Mouse (Mus musculus): Measurements from ENCODE around the gene Csad.
"Not testable (repeated sequence)": the region's sequence is repeated elsewhere in the genome, so short reads cannot be mapped to it uniquely, and the experiment has no call there.

The Csad gene

GRCm38 (mm10) chr15:102173581-102173980 is 30.9 kb downstream of the Csad start:
- no peak for DNase-seq (ENCODE audit: low read depth, low spot score)
- Histone ChIP-seq H3K27me3 (ENCODE audit: control insufficient read depth, insufficient read depth, low read length, poor library complexity, severe bottlenecking) (no peaks in the 10 kb centered on the region), H3K36me3 (ENCODE audit: control insufficient read depth, insufficient read depth, low read length, poor library complexity, severe bottlenecking) (no peaks in the 10 kb centered on the region)

GRCm38 (mm10) chr15:102169064-102169463 is 35.5 kb downstream of the Csad start:
- Histone ChIP-seq H3K36me3 (ENCODE audit: control insufficient read depth, insufficient read depth, low read length, poor library complexity, severe bottlenecking) (no peaks in the 10 kb centered on the region), H3K27me3 (ENCODE audit: control insufficient read depth, insufficient read depth, low read length, poor library complexity, severe bottlenecking) (no peaks in the 10 kb centered on the region)
- DNase-seq (ENCODE audit: low read depth, low spot score) = no peak

GRCm38 (mm10) chr15:102167620-102168021 is 36.9 kb downstream of the Csad start:
- H3K27me3 ChIP-seq (ENCODE audit: control insufficient read depth, insufficient read depth, low read length, poor library complexity, severe bottlenecking) = no peaks in the 10 kb centered on the region
- H3K36me3 ChIP-seq (ENCODE audit: control insufficient read depth, insufficient read depth, low read length, poor library complexity, severe bottlenecking) = no peaks in the 10 kb centered on the region
- DNase-seq (ENCODE audit: low read depth, low spot score) = no peak

GRCm38 (mm10) chr15:102165468-102166100 is 38.9 kb downstream of the Csad start:
- Histone ChIP-seq H3K27me3 (ENCODE audit: control insufficient read depth, insufficient read depth, low read length, poor library complexity, severe bottlenecking) (no peaks in the 10 kb centered on the region), H3K36me3 (ENCODE audit: control insufficient read depth, insufficient read depth, low read length, poor library complexity, severe bottlenecking) (no peaks in the 10 kb centered on the region)
- DNase-seq (ENCODE audit: low read depth, low spot score) = no peak

GRCm38 (mm10) chr15:102163900-102164693 is 40.4 kb downstream of the Csad start:
- no peak for DNase-seq (ENCODE audit: low read depth, low spot score)
- H3K36me3 ChIP-seq (ENCODE audit: control insufficient read depth, insufficient read depth, low read length, poor library complexity, severe bottlenecking) = no peaks in the 10 kb centered on the region
- H3K27me3 ChIP-seq (ENCODE audit: control insufficient read depth, insufficient read depth, low read length, poor library complexity, severe bottlenecking) = no peaks in the 10 kb centered on the region

GRCm38 (mm10) chr15:102160415-102161060 is 44.0 kb downstream of the Csad start:
- Histone ChIP-seq H3K27me3 (ENCODE audit: control insufficient read depth, insufficient read depth, low read length, poor library complexity, severe bottlenecking) (no peaks in the 10 kb centered on the region), H3K36me3 (ENCODE audit: control insufficient read depth, insufficient read depth, low read length, poor library complexity, severe bottlenecking) (no peaks in the 10 kb centered on the region)
- DNase-seq (ENCODE audit: low read depth, low spot score) = no peak

- H3K36me3 ChIP-seq (ENCODE audit: control insufficient read depth, insufficient read depth, low read length, poor library complexity, severe bottlenecking) = no peaks in the 10 kb centered on the region
- no peak for DNase-seq (ENCODE audit: low read depth, low spot score)
- no peaks in the 10 kb centered on the region for H3K27me3 ChIP-seq (ENCODE audit: control insufficient read depth, insufficient read depth, low read length, poor library complexity, severe bottlenecking)
These were observed 47.7 kb downstream of the Csad start for GRCm38 (mm10) chr15:102156836-102157235.

GRCm38 (mm10) chr15:102155006-102155405 is 49.5 kb downstream of the Csad start:
- not testable (repeated sequence) for H3K36me3 ChIP-seq (ENCODE audit: control insufficient read depth, insufficient read depth, low read length, poor library complexity, severe bottlenecking); DNase-seq (ENCODE audit: low read depth, low spot score); H3K27me3 ChIP-seq (ENCODE audit: control insufficient read depth, insufficient read depth, low read length, poor library complexity, severe bottlenecking)

GRCm38 (mm10) chr15:102152646-102153045 is 51.9 kb downstream of the Csad start:
- no peaks in the 10 kb centered on the region for H3K27me3 ChIP-seq (ENCODE audit: control insufficient read depth, insufficient read depth, low read length, poor library complexity, severe bottlenecking)
- no peaks in the 10 kb centered on the region for H3K36me3 ChIP-seq (ENCODE audit: control insufficient read depth, insufficient read depth, low read length, poor library complexity, severe bottlenecking)
- no peak for DNase-seq (ENCODE audit: low read depth, low spot score)

GRCm38 (mm10) chr15:102150301-102151135 is 54.0 kb downstream of the Csad start, which contains the start of gene Soat2:
TSS of gene Soat2 (plus strand) at chr15:102150526.
- DNase-seq (ENCODE audit: low read depth, low spot score) = no peak
- H3K27me3 ChIP-seq (ENCODE audit: control insufficient read depth, insufficient read depth, low read length, poor library complexity, severe bottlenecking) = no peaks in the 10 kb centered on the region
- H3K36me3 ChIP-seq (ENCODE audit: control insufficient read depth, insufficient read depth, low read length, poor library complexity, severe bottlenecking) = no peaks in the 10 kb centered on the region

- H3K27me3 ChIP-seq (ENCODE audit: control insufficient read depth, insufficient read depth, low read length, poor library complexity, severe bottlenecking) = 0 out of 2 replicates have a peak, but pooled peaks cover 1% of the 10 kb centered on the region
- H3K36me3 ChIP-seq (ENCODE audit: control insufficient read depth, insufficient read depth, low read length, poor library complexity, severe bottlenecking) = no peaks in the 10 kb centered on the region
- DNase-seq (ENCODE audit: low read depth, low spot score) = no peak
These were observed 55.0 kb downstream of the Csad start for GRCm38 (mm10) chr15:102149561-102149960.

- no peaks in the 10 kb centered on the region for H3K36me3 ChIP-seq (ENCODE audit: control insufficient read depth, insufficient read depth, low read length, poor library complexity, severe bottlenecking)
- H3K27me3 ChIP-seq (ENCODE audit: control insufficient read depth, insufficient read depth, low read length, poor library complexity, severe bottlenecking) = 0 out of 2 replicates have a peak, but pooled peaks cover 1% of the 10 kb centered on the region
- no peak for DNase-seq (ENCODE audit: low read depth, low spot score)
These were observed 56.7 kb downstream of the Csad start for GRCm38 (mm10) chr15:102147674-102148402.

- Histone ChIP-seq H3K27me3 (ENCODE audit: control insufficient read depth, insufficient read depth, low read length, poor library complexity, severe bottlenecking) (0 out of 2 replicates have a peak, but pooled peaks cover 1% of the 10 kb centered on the region), H3K36me3 (ENCODE audit: control insufficient read depth, insufficient read depth, low read length, poor library complexity, severe bottlenecking) (no peaks in the 10 kb centered on the region)
- peak; percentile 60 for DNase-seq (ENCODE audit: low read depth, low spot score)
These were observed 57.6 kb downstream of the Csad start for GRCm38 (mm10) chr15:102146882-102147281.

- no peak for DNase-seq (ENCODE audit: low read depth, low spot score)
- Histone ChIP-seq H3K36me3 (ENCODE audit: control insufficient read depth, insufficient read depth, low read length, poor library complexity, severe bottlenecking) (no peaks in the 10 kb centered on the region), H3K27me3 (ENCODE audit: control insufficient read depth, insufficient read depth, low read length, poor library complexity, severe bottlenecking) (0 out of 2 replicates have a peak, but pooled peaks cover 1% of the 10 kb centered on the region)
These were observed 58.4 kb downstream of the Csad start for GRCm38 (mm10) chr15:102146089-102146488.

Measured in splenic B cell, adult 2 months (primary cell).